Mouse (Mus musculus) liver, adult 2 months (tissue): Measurements from ENCODE around the gene Smurf2.

ENCODE experiments used
- CTCF ChIP-seq: fragments of 200-500 bp; IDR thresholded peaks from 2 replicates; pipeline ENCODE4 v1.5.1; 2011; ENCODE audit warnings: low read depth, low read length, control low read depth
- POLR2A ChIP-seq: fragments of 200-500 bp; IDR thresholded peaks from 2 replicates; pipeline ENCODE4 v1.6.1; 2011; ENCODE audit warnings: low read length, control low read depth; ENCODE audit not compliant: insufficient read depth; ENCODE audit errors: extremely low read depth

- TF ChIP-seq CTCF (no peak), POLR2A (no peak)
Measured at GRCm38 (mm10) chr11:106819595-106819994, 100.9 kb downstream of the Smurf2 start.
